Mouse (Mus musculus) stomach, embryonic 15.5 days (tissue): Measurements from ENCODE around the gene Msl2. TPM values are rescaled to one million over a fixed set of nuclear protein-coding genes. Genes with fewer than 3 reads are reported as not detected.
A peak's percentile ranks its signal among the peaks of the same experiment; 100 is the strongest.

Source experiments
- ATAC-seq: fragments of 200-750 bp; cut with Nextera tagmentation; 2 replicates; pipeline ENCODE4 v1.8.0; 2017; ENCODE audit warnings: low read depth, moderate number of reproducible peaks, moderate TSS enrichment; ENCODE audit not compliant: insufficient read depth, low FRiP score
- H3K27ac ChIP-seq: fragments of 300-500 bp; sonication (generic); 2 replicates; pipeline ENCODE4 v1.5.1; 2015; ENCODE audit warnings: mild to moderate bottlenecking, inconsistent platforms
- H3K27me3 ChIP-seq: fragments of 300-500 bp; sonication (generic); replicated peaks from 2 replicates; pipeline ENCODE4 v1.6.1; 2015; ENCODE audit warnings: inconsistent platforms
- H3K36me3 ChIP-seq: fragments of 300-500 bp; sonication (generic); 2 replicates; pipeline ENCODE4 v1.6.1; 2015; ENCODE audit warnings: inconsistent platforms
- H3K4me1 ChIP-seq: fragments of 300-500 bp; sonication (generic); 2 replicates; pipeline ENCODE4 v1.6.1; 2015; ENCODE audit warnings: inconsistent platforms
- H3K4me2 ChIP-seq: fragments of 300-500 bp; sonication (generic); 2 replicates; pipeline ENCODE4 v1.6.1; 2015; ENCODE audit warnings: mild to moderate bottlenecking, inconsistent platforms
- H3K4me3 ChIP-seq: fragments of 300-500 bp; sonication (generic); replicated peaks from 2 replicates; pipeline ENCODE4 v1.5.1; 2015; ENCODE audit warnings: inconsistent platforms
- H3K9ac ChIP-seq: fragments of 300-500 bp; sonication (generic); 2 replicates; pipeline ENCODE4 v1.6.1; 2015; ENCODE audit warnings: inconsistent platforms
- H3K9me3 ChIP-seq: fragments of 300-500 bp; sonication (generic); 2 replicates; pipeline ENCODE4 v1.6.1; 2016; ENCODE audit warnings: inconsistent platforms
- WGBS: fragments of 180-500 bp; shearing (Covaris S2); methylation state at CpG from one replicate; pipeline ENCODE4 v1.1.7; 2015; 5-methylcytosine and 5-hydroxymethylcytosine counted together
- polyA plus RNA-seq: library from polyadenylated mRNA; unstranded; fragments of >200 nt; fragmentation: Nextera tagmentation; extraction: Ambion mirVana; gene quantifications from 2 replicates; pipeline ENCODE4 v1.2.1, GENCODE M21; 2015

Msl2 gene
- 5.3 and 6.3 TPM in 2 replicates for polyA plus RNA-seq

- Histone ChIP-seq H3K4me1 (peaks cover 7% of the 10 kb centered on the region; the same call in 1 of the 2 replicates), H3K27ac (peak within 1 kb of the TSS; percentile 100), H3K36me3 (no peaks in the 10 kb centered on the region), H3K9me3 (no peaks in the 10 kb centered on the region), H3K27me3 (no peaks in the 10 kb centered on the region), H3K4me3 (peak within 1 kb of the TSS; percentile 96), H3K4me2 (peak within 1 kb of the TSS; percentile 73), H3K9ac (peak within 1 kb of the TSS; percentile 98)
- ATAC-seq = no peak
- WGBS = 0% methylated on average over 25 of the region's 43 CpGs
Observed at GRCm38 (mm10) chr9:101073987-101074331, at the start of gene Msl2. TSS of gene Msl2 (plus strand) at chr9:101074101.

GRCm38 (mm10) chr9:101033761-101034447 lies 40.0 kb upstream of the Msl2 start:
- WGBS = 1% methylated on average over 14 of the region's 14 CpGs
- no peaks in the 10 kb centered on the region for H3K27me3 ChIP-seq
- peak overlapping the region; percentile 95 for H3K27ac ChIP-seq
- H3K36me3 ChIP-seq = no peaks in the 10 kb centered on the region; the same call in 1 of the 2 replicates
- no peak for ATAC-seq
- peak overlapping the region; percentile 59 for H3K4me2 ChIP-seq
- 0 out of 2 replicates have a peak, but pooled peaks cover 19% of the 10 kb centered on the region for H3K4me1 ChIP-seq
- H3K9ac ChIP-seq = peak overlapping the region; percentile 37; the same call in 1 of the 2 replicates
- H3K4me3 ChIP-seq = peak overlapping the region; percentile 56
- H3K9me3 ChIP-seq = no peaks in the 10 kb centered on the region

GRCm38 (mm10) chr9:101034448-101035098 lies 39.3 kb upstream of the Msl2 start, which contains the start of gene Pccb:
TSS of gene Pccb (minus strand) at chr9:101034898.
- Histone ChIP-seq H3K4me2 (peak within 1 kb of the TSS; percentile 59), H3K27ac (peak within 1 kb of the TSS; percentile 95), H3K4me1 (0 out of 2 replicates have a peak, but pooled peaks cover 19% of the 10 kb centered on the region), H3K9me3 (no peaks in the 10 kb centered on the region), H3K9ac (peak within 1 kb of the TSS; percentile 37), H3K36me3 (no peaks in the 10 kb centered on the region), H3K27me3 (no peaks in the 10 kb centered on the region), H3K4me3 (peak within 1 kb of the TSS; percentile 56)
- ATAC-seq = peak; percentile 98
- WGBS = under 1% methylated on average over 60 of the region's 61 CpGs

- Histone ChIP-seq H3K4me3 (no peak overlapping the region), H3K27me3 (no peaks in the 10 kb centered on the region), H3K4me2 (no peak overlapping the region), H3K9me3 (no peaks in the 10 kb centered on the region), H3K4me1 (0 out of 2 replicates have a peak, but pooled peaks cover 19% of the 10 kb centered on the region), H3K36me3 (no peaks in the 10 kb centered on the region), H3K9ac (no peak overlapping the region), H3K27ac (no peak overlapping the region)
- WGBS = 72% methylated on average over 15 of the region's 15 CpGs
- ATAC-seq = no peak
Observed at GRCm38 (mm10) chr9:101035836-101036596, 37.9 kb upstream of the Msl2 start.

- H3K36me3 ChIP-seq = no peaks in the 10 kb centered on the region
- no peak for ATAC-seq
- no peak overlapping the region for H3K27ac ChIP-seq
- 0 out of 2 replicates have a peak, but pooled peaks cover 19% of the 10 kb centered on the region for H3K4me1 ChIP-seq
- 80% methylated on average over 2 of the region's 2 CpGs for WGBS
- H3K9me3 ChIP-seq = no peaks in the 10 kb centered on the region
- H3K9ac ChIP-seq = no peak overlapping the region
- no peak overlapping the region for H3K4me2 ChIP-seq
- no peak overlapping the region for H3K4me3 ChIP-seq
- H3K27me3 ChIP-seq = no peaks in the 10 kb centered on the region
Observed at GRCm38 (mm10) chr9:101036876-101037275, 37.0 kb upstream of the Msl2 start.

GRCm38 (mm10) chr9:101037396-101037795 lies 36.5 kb upstream of the Msl2 start:
- H3K9me3 ChIP-seq = no peaks in the 10 kb centered on the region
- H3K27me3 ChIP-seq = no peaks in the 10 kb centered on the region
- H3K27ac ChIP-seq = no peak overlapping the region
- 0 out of 2 replicates have a peak, but pooled peaks cover 19% of the 10 kb centered on the region for H3K4me1 ChIP-seq
- no peaks in the 10 kb centered on the region for H3K36me3 ChIP-seq
- H3K4me2 ChIP-seq = peak overlapping the region; percentile 19; the same call in 1 of the 2 replicates
- no peak overlapping the region for H3K9ac ChIP-seq
- no peak overlapping the region for H3K4me3 ChIP-seq
- 22% methylated on average over 7 of the region's 7 CpGs for WGBS
- ATAC-seq = no peak

GRCm38 (mm10) chr9:101038634-101039033 lies 35.3 kb upstream of the Msl2 start:
- no peaks in the 10 kb centered on the region for H3K36me3 ChIP-seq
- H3K4me3 ChIP-seq = no peak overlapping the region
- no peak overlapping the region for H3K27ac ChIP-seq
- H3K9ac ChIP-seq = no peak overlapping the region
- no peak for ATAC-seq
- 0 out of 2 replicates have a peak, but pooled peaks cover 14% of the 10 kb centered on the region for H3K4me1 ChIP-seq
- H3K9me3 ChIP-seq = no peaks in the 10 kb centered on the region
- 47% methylated on average over 5 of the region's 5 CpGs for WGBS
- H3K27me3 ChIP-seq = no peaks in the 10 kb centered on the region
- H3K4me2 ChIP-seq = no peak overlapping the region

- WGBS = 64% methylated on average over 5 of the region's 5 CpGs
- peaks cover 8% of the 10 kb centered on the region; the same call in 1 of the 2 replicates for H3K4me1 ChIP-seq
- no peak overlapping the region for H3K9ac ChIP-seq
- H3K36me3 ChIP-seq = no peaks in the 10 kb centered on the region
- no peak for ATAC-seq
- H3K4me3 ChIP-seq = no peak overlapping the region
- H3K27me3 ChIP-seq = no peaks in the 10 kb centered on the region
- no peak overlapping the region for H3K27ac ChIP-seq
- H3K9me3 ChIP-seq = no peaks in the 10 kb centered on the region
- H3K4me2 ChIP-seq = no peak overlapping the region
Observed at GRCm38 (mm10) chr9:101041508-101041907, 32.4 kb upstream of the Msl2 start.

- ATAC-seq = no peak
- Histone ChIP-seq H3K27ac (no peak overlapping the region), H3K9me3 (no peaks in the 10 kb centered on the region), H3K4me2 (no peak overlapping the region), H3K27me3 (no peaks in the 10 kb centered on the region), H3K36me3 (no peaks in the 10 kb centered on the region), H3K9ac (no peak overlapping the region), H3K4me1 (peaks cover 8% of the 10 kb centered on the region; the same call in 1 of the 2 replicates), H3K4me3 (no peak overlapping the region)
- 76% methylated on average over 9 of the region's 9 CpGs for WGBS
Observed at GRCm38 (mm10) chr9:101042249-101042648, 31.7 kb upstream of the Msl2 start.

- peak overlapping the region; percentile 59 for H3K27ac ChIP-seq
- H3K27me3 ChIP-seq = no peaks in the 10 kb centered on the region
- no peaks in the 10 kb centered on the region for H3K9me3 ChIP-seq
- H3K4me3 ChIP-seq = no peak overlapping the region; the same call in 1 of the 2 replicates
- H3K36me3 ChIP-seq = no peaks in the 10 kb centered on the region
- ATAC-seq = peak; percentile 49; the same call in 1 of the 2 replicates
- peak overlapping the region; percentile 39 for H3K4me2 ChIP-seq
- H3K4me1 ChIP-seq = peaks cover 8% of the 10 kb centered on the region; the same call in 1 of the 2 replicates
- WGBS = 23% methylated on average over 15 of the region's 15 CpGs
- H3K9ac ChIP-seq = no peak overlapping the region
Observed at GRCm38 (mm10) chr9:101045710-101046338, 28.1 kb upstream of the Msl2 start.

- no peaks in the 10 kb centered on the region for H3K9me3 ChIP-seq
- H3K4me2 ChIP-seq = no peak overlapping the region
- ATAC-seq = peak; percentile 53; the same call in 1 of the 2 replicates
- no peaks in the 10 kb centered on the region for H3K36me3 ChIP-seq
- no peaks in the 10 kb centered on the region for H3K27me3 ChIP-seq
- WGBS = 76% methylated on average over 3 of the region's 3 CpGs
- no peaks in the 10 kb centered on the region for H3K4me1 ChIP-seq
- no peak overlapping the region for H3K9ac ChIP-seq
- no peak overlapping the region for H3K27ac ChIP-seq
- no peak overlapping the region for H3K4me3 ChIP-seq
Observed at GRCm38 (mm10) chr9:101052007-101052406, 21.9 kb upstream of the Msl2 start.
